Mouse (Mus musculus) myocyte (in vitro differentiated cells): ENCODE results near the gene Inha.

Source experiments
- E2F4 ChIP-seq: IDR thresholded peaks from one replicate; pipeline ENCODE4 v1.6.1; 2011; ENCODE audit warnings: mild to moderate bottlenecking, control low read depth, moderate library complexity; ENCODE audit not compliant: insufficient read depth
- MYOG ChIP-seq, 3 experiments: IDR thresholded peaks; one replicate each; pipeline ENCODE4 v1.6.1; 2011; ENCODE audit warnings: control low read depth in 2 of 3, low read depth in 2 of 3, mild to moderate bottlenecking in 2 of 3; ENCODE audit not compliant: insufficient read length in 2 of 3, control insufficient read depth in 1 of 3, insufficient read depth in 1 of 3
- POLR2A ChIP-seq: IDR thresholded peaks from one replicate; pipeline ENCODE4 v1.6.1; 2011; ENCODE audit warnings: low read depth, mild to moderate bottlenecking, control low read depth, moderate library complexity; ENCODE audit not compliant: insufficient read length
- TCF12 ChIP-seq: IDR thresholded peaks from one replicate; pipeline ENCODE4 v1.6.1; 2011; ENCODE audit warnings: mild to moderate bottlenecking, control low read depth; ENCODE audit not compliant: poor library complexity, insufficient read depth, severe bottlenecking

- TF ChIP-seq TCF12 (no peak), MYOG (IDR thresholded peaks at IDR 0.05; ENCODE audit: control insufficient read depth in 1 of 3, insufficient read depth in 1 of 3, insufficient read length in 2 of 3, low read depth in 2 of 3) (no peak), E2F4 (no peak), POLR2A (no peak)
Measured at GRCm38 (mm10) chr1:75462636-75463035, 44.2 kb upstream of the Inha start.
